Comparison of ENCODE assay signal across 12 mouse cellular contexts in the genomic region with DNA sequence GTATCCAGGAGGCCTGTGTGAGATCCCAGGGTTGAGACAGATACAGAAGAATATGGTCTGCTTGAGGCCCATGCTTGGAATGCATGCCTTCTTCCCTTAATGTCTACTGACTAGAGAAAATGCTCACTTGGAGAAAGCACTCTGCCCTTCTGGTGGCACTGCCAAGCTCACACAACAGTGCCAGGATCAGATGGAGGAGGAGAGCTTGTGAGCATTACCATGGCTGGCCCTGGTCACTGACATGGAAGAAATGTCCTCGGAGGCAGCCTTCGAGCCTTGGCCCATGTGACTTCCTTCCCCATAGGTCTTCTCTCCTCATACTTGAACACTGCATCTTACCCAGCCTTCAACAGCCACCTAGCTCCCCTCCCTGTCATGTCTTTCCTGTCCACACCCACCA.
"Had no signal": no experiment of that assay in that cellular context is flagged by ENCODE, and none has a peak within 500 bp of the region (broad histone marks: within the 10 kb centered on the region; RNA-seq: fewer than 3 reads in every experiment).

No protein-coding gene starts in this region.

- DNase-seq: lung, adult 18-20 months; lung, embryonic 14.5 days; lung, postnatal 10 days; lung, postnatal 4 days; retina, postnatal 1 day; right cerebral cortex, adult 18-20 months; right cerebral cortex, postnatal 25 days; right cerebral cortex, postnatal 4 days; spleen, adult 18-20 months; thymus, adult 18-20 months; thymus, postnatal 14 days; thymus, postnatal 36 days had no signal
